Mouse (Mus musculus): ENCODE measurements around the gene Gm20388.

DNA sequence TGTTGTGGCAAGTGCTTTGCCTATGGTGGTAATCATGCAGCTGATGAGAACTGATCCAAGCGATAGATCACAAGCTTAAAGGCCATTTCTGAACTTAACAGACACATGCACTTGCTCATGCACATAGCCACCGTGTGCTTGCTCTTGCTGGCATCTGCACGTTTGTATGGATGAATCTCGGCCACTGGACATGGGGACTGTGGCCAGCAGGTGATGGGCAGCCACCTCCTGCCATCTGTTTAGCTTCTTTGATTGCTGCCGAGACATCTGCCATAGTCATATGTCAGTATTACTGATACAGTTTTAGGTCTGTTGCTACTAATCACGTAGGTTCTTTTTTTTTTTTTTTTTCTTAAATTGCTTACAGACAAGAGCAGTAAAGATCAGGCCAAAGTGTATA is 2484.7 kb downstream of the Gm20388 start:
- TF ChIP-seq POLR2A (IDR thresholded peaks at IDR 0.05; ENCODE audit: insufficient read depth, low read depth, low read length) (no peak), CTCF (IDR thresholded peaks at IDR 0.05; ENCODE audit: insufficient read depth, low read depth, low read length) (no peak)

Data from olfactory bulb, adult 2 months (tissue).